Mouse (Mus musculus) MEL (cell line): ENCODE measurements around the gene Fbxw11.

Source experiments
- CHD2 ChIP-seq: IDR thresholded peaks from 2 replicates; pipeline ENCODE4 v1.6.1; 2011; ENCODE audit warnings: low read length, improper control_type of control experiment
- CTCF ChIP-seq, 3 experiments: IDR thresholded peaks in 2 of 3; conservative IDR thresholded peaks in 1 of 3; 2 replicates each; pipeline ENCODE4 v1.5.1; 2011 to 2012; ENCODE audit warnings: low read length in 3 of 3, low read depth in 2 of 3, mild to moderate bottlenecking in 2 of 3, improper control_type of control experiment in 1 of 3, inconsistent platforms in 1 of 3, mixed read lengths in 1 of 3, moderate library complexity in 1 of 3; ENCODE audit not compliant: control insufficient read depth in 1 of 3, insufficient read depth in 1 of 3, poor library complexity in 1 of 3, severe bottlenecking in 1 of 3
- EP300 ChIP-seq, 2 experiments: IDR thresholded peaks; 2 replicates each; pipeline ENCODE4 v1.6.1; 2011; ENCODE audit warnings: improper control_type of control experiment in 2 of 2, low read length in 2 of 2, low read depth in 1 of 2, mild to moderate bottlenecking in 1 of 2

- TF ChIP-seq CHD2 (no peak), EP300 (IDR thresholded peaks at IDR 0.05; ENCODE audit: low read depth in 1 of 2, low read length in 2 of 2) (no peak), CTCF (IDR thresholded peaks at IDR 0.05 in 2 of 3, conservative IDR thresholded peaks at IDR 0.05 in 1 of 3; ENCODE audit: control insufficient read depth in 1 of 3, insufficient read depth in 1 of 3, low read depth in 2 of 3, low read length in 3 of 3, poor library complexity in 1 of 3, severe bottlenecking in 1 of 3) (no peak)
Measured at GRCm38 (mm10) chr11:32629713-32630211, 12.8 kb upstream of the Fbxw11 start.
